Mouse (Mus musculus): ENCODE measurements around the gene Ltbp1. TPM values are rescaled to one million over a fixed set of nuclear protein-coding genes. Genes with fewer than 3 reads are reported as not detected.

Gene Ltbp1
- total and polyA plus RNA-seq, 3 experiments = 2.3 to 6.4 (median 2.5) TPM

DNA sequence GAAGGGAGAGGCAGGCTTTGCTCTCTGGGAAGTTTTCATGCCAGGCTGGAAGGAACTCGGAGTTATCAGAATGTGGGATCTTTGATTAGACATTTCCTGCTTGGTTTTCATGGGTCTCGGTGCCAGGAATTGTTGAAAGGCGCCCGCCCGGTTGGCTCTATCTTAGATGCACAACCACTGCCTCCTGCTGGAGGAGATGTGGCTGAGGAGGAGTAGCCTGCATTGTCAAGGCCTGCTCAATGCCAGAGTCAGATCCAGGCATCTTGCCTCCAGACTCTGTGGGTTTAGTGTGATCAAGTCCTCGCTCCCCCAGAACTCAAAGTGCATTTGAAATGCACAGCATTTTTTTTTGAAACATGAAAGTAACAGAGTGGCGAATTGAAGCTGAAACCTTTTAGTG is 364.0 kb downstream of the Ltbp1 start:
- peaks cover 4% of the 10 kb centered on the region for H3K9me3 ChIP-seq (replicated peaks; ENCODE audit: low read length)
- H3K36me3 ChIP-seq (replicated peaks in 1 of 2; ENCODE audit: control insufficient read depth in 1 of 2, insufficient read depth in 1 of 2, low read length in 1 of 2) = no peaks in the 10 kb centered on the region
- TF ChIP-seq RAD21 (IDR thresholded peaks at IDR 0.05; ENCODE audit: low read depth, low read length) = peak; percentile 75
- no peak for TF ChIP-seq RCOR1 (conservative IDR thresholded peaks at IDR 0.05; ENCODE audit: low read depth, low read length)
- TF ChIP-seq TBP (conservative IDR thresholded peaks at IDR 0.05; ENCODE audit: low read depth, low read length) = no peak
- no peak for TF ChIP-seq NRF1 (IDR thresholded peaks at IDR 0.05; ENCODE audit: low read depth, low read length)
- TF ChIP-seq USF2 (conservative IDR thresholded peaks at IDR 0.05; ENCODE audit: low read depth, low read length) = no peak
- TF ChIP-seq MEF2A (IDR thresholded peaks at IDR 0.05; ENCODE audit: borderline replicate concordance, low read depth, low read length) = 0 out of 2 replicates have a peak, but pooled peaks have one; percentile 18
- TF ChIP-seq ZC3H11A (IDR thresholded peaks at IDR 0.05; ENCODE audit: low read depth, low read length) = peak; percentile 69
- peak in 1 of 2 experiments; percentile 75; a peak in 2 of 4 replicates for TF ChIP-seq CTCF (conservative IDR thresholded peaks at IDR 0.05 in 1 of 2, IDR thresholded peaks at IDR 0.05 in 1 of 2; ENCODE audit: low read depth in 2 of 2, low read length in 2 of 2)
- TF ChIP-seq SMC3 (IDR thresholded peaks at IDR 0.05; ENCODE audit: low read depth, low read length) = peak; percentile 82
- dilution Hi-C loops (cut with MboI; ENCODE audit: extremely low pct_ligation_motif_present, extremely low pct_unique_long_range_greater_than_20kb, low sequenced_read_pairs) (no loop called here), in situ Hi-C loops (cut with MboI; ENCODE audit: low pct_ligation_motif_present, low pct_unique_long_range_greater_than_20kb, low sequenced_read_pairs) (loop anchor here (25.0 kb wide), 2 partner anchors 232 to 332 kb away; no protein-coding TSS in a partner anchor)
- H3K9ac ChIP-seq (ENCODE audit: insufficient read depth, low read depth) = no peak overlapping the region
- H3K4me3 ChIP-seq (replicated peaks in 1 of 3; ENCODE audit: low read depth in 2 of 3, low read length in 2 of 3, poor library complexity in 1 of 3) = no peak overlapping the region
- no peak overlapping the region for H3K27ac ChIP-seq (ENCODE audit: insufficient read depth, low read depth)
- peaks cover 0 to 23% of the 10 kb centered on the region in 2 experiments; a peak in 2 of 4 replicates for H3K4me1 ChIP-seq (ENCODE audit: control insufficient read depth in 1 of 2, insufficient read depth in 2 of 2)
- H3K79me2 ChIP-seq (replicated peaks; ENCODE audit: control insufficient read depth, extremely low read depth, insufficient read depth, poor library complexity, severe bottlenecking) = no peaks in the 10 kb centered on the region
- no peaks in the 10 kb centered on the region for H3K27me3 ChIP-seq (replicated peaks)
- H3K4me2 ChIP-seq (ENCODE audit: insufficient read depth, low read depth, poor library complexity, severe bottlenecking) = no peak overlapping the region
- DNase-seq (ENCODE audit: extremely low read depth) = peak; percentile 41

DNA sequence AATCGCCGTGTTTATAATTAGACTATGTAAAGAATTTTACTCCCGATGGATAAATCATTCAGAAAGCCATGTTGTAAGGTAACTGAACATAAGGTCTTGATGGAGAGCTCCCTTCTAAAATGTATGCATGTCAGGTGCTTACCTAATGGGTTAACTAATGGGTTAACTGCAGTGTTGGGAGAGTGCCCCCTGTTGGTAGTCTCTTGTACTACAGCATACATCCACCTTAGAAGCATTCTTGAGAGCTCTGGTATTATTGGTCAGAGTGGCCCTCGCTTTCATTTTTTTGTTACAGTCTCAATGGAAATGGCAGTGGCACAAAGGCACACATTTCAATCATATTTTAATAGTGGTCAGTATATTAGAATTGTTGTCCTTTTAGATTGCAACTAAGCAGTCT is 364.8 kb downstream of the Ltbp1 start:
- Histone ChIP-seq H3K79me2 (replicated peaks; ENCODE audit: control insufficient read depth, extremely low read depth, insufficient read depth, poor library complexity, severe bottlenecking) (no peaks in the 10 kb centered on the region), H3K9me3 (replicated peaks; ENCODE audit: low read length) (peaks cover 4% of the 10 kb centered on the region), H3K27me3 (replicated peaks) (no peaks in the 10 kb centered on the region), H3K4me3 (replicated peaks in 1 of 3; ENCODE audit: low read depth in 2 of 3, low read length in 2 of 3, poor library complexity in 1 of 3) (no peak overlapping the region), H3K4me2 (ENCODE audit: insufficient read depth, low read depth, poor library complexity, severe bottlenecking) (peak overlapping the region; percentile 36; the same call in 1 of the 2 replicates), H3K36me3 (replicated peaks in 1 of 2; ENCODE audit: control insufficient read depth in 1 of 2, insufficient read depth in 1 of 2, low read length in 1 of 2) (no peaks in the 10 kb centered on the region), H3K27ac (ENCODE audit: insufficient read depth, low read depth) (no peak overlapping the region), H3K9ac (ENCODE audit: insufficient read depth, low read depth) (no peak overlapping the region), H3K4me1 (ENCODE audit: control insufficient read depth in 1 of 2, insufficient read depth in 2 of 2) (peaks cover 0 to 23% of the 10 kb centered on the region in 2 experiments; a peak in 2 of 4 replicates)
- TF ChIP-seq CTCF (conservative IDR thresholded peaks at IDR 0.05 in 1 of 2, IDR thresholded peaks at IDR 0.05 in 1 of 2; ENCODE audit: low read depth in 2 of 2, low read length in 2 of 2) (peak; percentile 87 to 94), ZMIZ1 (IDR thresholded peaks at IDR 0.05; ENCODE audit: low read depth, low read length) (no peak), JUND (conservative IDR thresholded peaks at IDR 0.05; ENCODE audit: low read depth, low read length) (peak; percentile 34; the same call in 1 of the 2 replicates), HCFC1 (IDR thresholded peaks at IDR 0.05; ENCODE audit: low read depth, low read length) (no peak), MAFK (IDR thresholded peaks at IDR 0.05; ENCODE audit: insufficient replicate concordance, low read length) (no peak), BHLHE40 (IDR thresholded peaks at IDR 0.05; ENCODE audit: low read depth, low read length) (0 out of 2 replicates have a peak, but pooled peaks have one; percentile 32), SMC3 (IDR thresholded peaks at IDR 0.05; ENCODE audit: low read depth, low read length) (peak; percentile 76), IRF4 (IDR thresholded peaks at IDR 0.05; ENCODE audit: low read depth, low read length) (no peak), MAZ (IDR thresholded peaks at IDR 0.05; ENCODE audit: low read depth, low read length) (0 out of 2 replicates have a peak, but pooled peaks have one; percentile 24), MAX (IDR thresholded peaks at IDR 0.05; ENCODE audit: low read length) (no peak), ZC3H11A (IDR thresholded peaks at IDR 0.05; ENCODE audit: low read depth, low read length) (peak; percentile 56), POLR2AphosphoS2 (IDR thresholded peaks at IDR 0.05; ENCODE audit: low read depth, low read length) (no peak), NRF1 (IDR thresholded peaks at IDR 0.05; ENCODE audit: low read depth, low read length) (no peak), SIN3A (IDR thresholded peaks at IDR 0.05; ENCODE audit: low read length) (no peak), RAD21 (IDR thresholded peaks at IDR 0.05; ENCODE audit: low read depth, low read length) (peak; percentile 81), USF2 (conservative IDR thresholded peaks at IDR 0.05; ENCODE audit: low read depth, low read length) (no peak)
- dilution Hi-C loops (cut with MboI; ENCODE audit: extremely low pct_ligation_motif_present, extremely low pct_unique_long_range_greater_than_20kb, low sequenced_read_pairs) (no loop called here), in situ Hi-C loops (cut with MboI; ENCODE audit: low pct_ligation_motif_present, low pct_unique_long_range_greater_than_20kb, low sequenced_read_pairs) (loop anchor here (5.0 to 25.0 kb wide), 3 partner anchors 172 to 333 kb away; no protein-coding TSS in a partner anchor)
- DNase-seq (ENCODE audit: extremely low read depth) = peak; percentile 81

Measured in CH12.LX (cell line).